Mouse (Mus musculus) right cerebral cortex, postnatal 25 days (tissue): ENCODE measurements at regions not wholly inside any gene's neighbourhood (a gene's known extent, or its start where the extent isn't known, plus 50 kb on each side); places are given as distances from the start of the nearest gene placed in this dataset.
A peak's percentile ranks its signal among the peaks of the same experiment; 100 is the strongest.

Source experiments
- DNase-seq: peaks from one replicate; pipeline ENCODE4 v3.0.0; 2022

GRCm38 (mm10) chr1:119364901-119365300 lies 57.1 kb downstream of the Inhbb start:
- no peak for DNase-seq

- no peak for DNase-seq
Measured at GRCm38 (mm10) chr1:119358096-119358495, 64.0 kb downstream of the Inhbb start.

GRCm38 (mm10) chr1:119356916-119357315 lies 65.1 kb downstream of the Inhbb start:
- no peak for DNase-seq

GRCm38 (mm10) chr1:119355456-119355855 lies 66.6 kb downstream of the Inhbb start:
- no peak for DNase-seq

GRCm38 (mm10) chr1:119351567-119351966 lies 70.5 kb downstream of the Inhbb start:
- DNase-seq: no peak

- no peak for DNase-seq
Measured at GRCm38 (mm10) chr1:119350846-119351245, 71.2 kb downstream of the Inhbb start.

GRCm38 (mm10) chr1:119350296-119350695 lies 71.8 kb downstream of the Inhbb start:
- DNase-seq: no peak

- DNase-seq: no peak
Measured at GRCm38 (mm10) chr1:119348456-119349208, 73.4 kb downstream of the Inhbb start.

- no peak for DNase-seq
Measured at GRCm38 (mm10) chr1:119347749-119348148, 74.3 kb downstream of the Inhbb start.

GRCm38 (mm10) chr1:119346634-119347155 lies 75.4 kb downstream of the Inhbb start:
- DNase-seq: no peak

- DNase-seq: no peak
Measured at GRCm38 (mm10) chr1:119345115-119345791, 76.8 kb downstream of the Inhbb start.

- no peak for DNase-seq
Measured at GRCm38 (mm10) chr1:119344046-119344445, 78.0 kb downstream of the Inhbb start.

- no peak for DNase-seq
Measured at GRCm38 (mm10) chr1:119335171-119335570, 86.9 kb downstream of the Inhbb start.

GRCm38 (mm10) chr1:119330751-119331326 lies 91.2 kb downstream of the Inhbb start:
- DNase-seq: no peak

- DNase-seq: no peak
Measured at GRCm38 (mm10) chr1:119329693-119330434, 92.2 kb downstream of the Inhbb start.

- peak; percentile 23 for DNase-seq
Measured at GRCm38 (mm10) chr1:119328921-119329692, 92.9 kb downstream of the Inhbb start.

- DNase-seq: no peak
Measured at GRCm38 (mm10) chr1:119324551-119324950, 97.5 kb downstream of the Inhbb start.

- no peak for DNase-seq
Measured at GRCm38 (mm10) chr1:119322279-119322995, 99.6 kb downstream of the Inhbb start.

GRCm38 (mm10) chr1:119321799-119322198 lies 100.2 kb downstream of the Inhbb start:
- DNase-seq: no peak

- DNase-seq: no peak
Measured at GRCm38 (mm10) chr1:119317006-119317405, 105.0 kb downstream of the Inhbb start.

- DNase-seq: no peak
Measured at GRCm38 (mm10) chr1:119308719-119309365, 113.2 kb downstream of the Inhbb start.
